Mouse (Mus musculus) liver, embryonic 13.5 days (tissue): Measurements from ENCODE around the gene Stk38l. TPM values are rescaled to one million over a fixed set of nuclear protein-coding genes. Genes with fewer than 3 reads are reported as not detected.

ENCODE experiments used
- ATAC-seq: fragments of 200-750 bp; cut with Nextera tagmentation; 2 replicates; pipeline ENCODE4 v1.8.0; 2017; ENCODE audit warnings: low read depth, mild to moderate bottlenecking, moderate number of reproducible peaks, moderate library complexity
- DNase-seq: peaks from one replicate; pipeline ENCODE4 v3.0.0; 2022
- H3K27ac ChIP-seq: fragments of 300-500 bp; sonication (generic); 2 replicates; pipeline ENCODE4 v1.5.1; 2015; ENCODE audit warnings: moderate library complexity, mild to moderate bottlenecking, inconsistent platforms
- H3K27me3 ChIP-seq: fragments of 300-500 bp; sonication (generic); 2 replicates; pipeline ENCODE4 v1.6.1; 2015; ENCODE audit warnings: mild to moderate bottlenecking, inconsistent platforms
- H3K36me3 ChIP-seq: fragments of 300-500 bp; sonication (generic); 2 replicates; pipeline ENCODE4 v1.6.1; 2015; ENCODE audit warnings: mild to moderate bottlenecking, inconsistent platforms
- H3K4me1 ChIP-seq: fragments of 300-500 bp; sonication (generic); replicated peaks from 2 replicates; pipeline ENCODE4 v1.6.1; 2015; ENCODE audit warnings: inconsistent platforms
- H3K4me2 ChIP-seq: fragments of 300-500 bp; sonication (generic); 2 replicates; pipeline ENCODE4 v1.6.1; 2015; ENCODE audit warnings: inconsistent platforms, mild to moderate bottlenecking, moderate library complexity
- H3K4me3 ChIP-seq: fragments of 300-500 bp; sonication (generic); replicated peaks from 2 replicates; pipeline ENCODE4 v1.5.1; 2015; ENCODE audit warnings: mild to moderate bottlenecking, inconsistent platforms
- H3K9ac ChIP-seq: fragments of 300-500 bp; sonication (generic); 2 replicates; pipeline ENCODE4 v1.6.1; 2015; ENCODE audit warnings: mild to moderate bottlenecking, inconsistent platforms
- H3K9me3 ChIP-seq: fragments of 300-500 bp; sonication (generic); replicated peaks from 2 replicates; pipeline ENCODE4 v1.6.1; 2016; ENCODE audit warnings: inconsistent platforms
- whole genome bisulfite sequencing: fragments of 180-500 bp; shearing (Covaris S2); methylation state at CpG from one replicate; pipeline ENCODE4 v1.1.7; 2015; ENCODE audit not compliant: insufficient replicate concordance; 5-methylcytosine and 5-hydroxymethylcytosine counted together
- polyA plus RNA-seq: library from polyadenylated mRNA; unstranded; fragments of >200 nt; fragmentation: Nextera tagmentation; extraction: Ambion mirVana; gene quantifications from 2 replicates; pipeline ENCODE4 v1.2.1, GENCODE M21; 2015

Gene Stk38l
- polyA plus RNA-seq, result 5.1 and 5.7 TPM in 2 replicates

DNA sequence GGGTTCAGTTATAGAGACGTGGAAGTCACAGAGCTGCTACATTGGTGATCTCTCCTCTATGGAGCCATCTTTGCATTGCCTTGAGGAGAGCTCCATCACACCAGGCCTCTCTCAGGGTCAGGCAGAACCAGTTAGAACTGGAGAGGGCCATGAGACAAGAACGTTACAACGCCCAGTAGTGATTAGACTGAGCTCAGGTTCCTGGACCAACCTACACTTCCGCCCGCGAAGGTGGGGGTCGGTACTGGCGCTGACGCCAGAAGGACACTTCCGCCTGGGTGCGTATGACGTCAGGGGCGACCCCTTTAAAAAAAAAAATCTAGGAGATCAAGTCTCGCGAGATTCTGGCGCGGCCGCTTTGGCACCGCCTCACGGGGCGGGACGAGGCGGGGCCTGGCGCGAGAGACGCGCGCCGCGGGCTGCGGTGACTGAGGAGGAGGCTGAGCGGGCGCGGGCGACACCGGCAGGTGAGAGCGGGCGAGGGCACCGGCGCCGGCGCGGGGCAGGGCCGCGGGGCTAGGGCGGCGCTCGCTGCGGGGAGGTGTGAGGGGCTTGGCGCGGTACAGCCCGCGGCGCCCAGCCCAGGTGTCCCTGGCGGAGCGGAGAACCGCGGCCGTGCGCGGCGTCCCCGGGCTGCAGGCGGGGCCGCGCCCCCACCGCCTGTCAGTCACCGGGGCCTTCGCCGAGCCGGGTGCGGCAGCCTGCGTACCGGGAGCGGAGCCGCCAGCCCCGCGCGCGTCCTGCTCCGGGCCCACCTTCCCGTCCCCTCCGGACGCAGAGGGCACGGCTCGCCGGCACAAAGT lies at the start of gene Stk38l:
Gene Stk38l (plus strand): TSS at position 415 of the 803 bp plus-strand sequence.
- no peaks in the 10 kb centered on the region for H3K36me3 ChIP-seq
- ATAC-seq (peak; percentile 97), DNase-seq (peak; percentile 86)
- peak within 1 kb of the TSS; percentile 95 for H3K4me2 ChIP-seq
- H3K27ac ChIP-seq, result peak within 1 kb of the TSS; percentile 78
- 2% methylated on average over 67 of the region's 87 CpGs for WGBS
- peak within 1 kb of the TSS; percentile 90 for H3K4me3 ChIP-seq
- H3K27me3 ChIP-seq, result no peaks in the 10 kb centered on the region
- peaks cover 16% of the 10 kb centered on the region for H3K4me1 ChIP-seq
- H3K9me3 ChIP-seq, result no peaks in the 10 kb centered on the region
- H3K9ac ChIP-seq, result peak within 1 kb of the TSS; percentile 91

DNA sequence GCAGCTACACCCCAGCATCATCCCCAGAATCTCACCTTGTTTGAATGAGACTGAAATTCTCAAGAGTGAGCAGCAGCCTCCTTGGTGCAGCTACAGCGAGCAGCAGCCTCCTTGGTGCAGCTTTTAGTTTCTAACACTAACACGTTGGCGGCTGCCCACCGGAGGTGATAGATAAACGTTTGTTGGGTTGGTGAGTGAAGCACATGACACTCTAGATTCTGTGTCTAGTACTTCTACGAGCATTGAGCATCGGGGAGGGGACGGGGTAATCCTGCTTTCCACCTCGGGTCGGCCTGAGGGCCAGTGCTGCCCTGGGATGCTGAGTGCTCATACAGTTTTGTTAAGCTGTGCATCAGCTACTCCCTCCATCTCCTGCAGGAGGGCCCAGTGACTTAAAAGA lies 47.9 kb upstream of the Stk38l start:
- 64% methylated on average over 10 of the region's 10 CpGs for WGBS
- no peaks in the 10 kb centered on the region for H3K9me3 ChIP-seq
- no peak overlapping the region for H3K27ac ChIP-seq
- no peak overlapping the region for H3K4me2 ChIP-seq
- H3K9ac ChIP-seq, result no peak overlapping the region
- H3K4me3 ChIP-seq, result no peak overlapping the region
- no peaks in the 10 kb centered on the region for H3K27me3 ChIP-seq
- no peaks in the 10 kb centered on the region for H3K4me1 ChIP-seq
- no peaks in the 10 kb centered on the region for H3K36me3 ChIP-seq
- DNase-seq (no peak), ATAC-seq (no peak)

DNA sequence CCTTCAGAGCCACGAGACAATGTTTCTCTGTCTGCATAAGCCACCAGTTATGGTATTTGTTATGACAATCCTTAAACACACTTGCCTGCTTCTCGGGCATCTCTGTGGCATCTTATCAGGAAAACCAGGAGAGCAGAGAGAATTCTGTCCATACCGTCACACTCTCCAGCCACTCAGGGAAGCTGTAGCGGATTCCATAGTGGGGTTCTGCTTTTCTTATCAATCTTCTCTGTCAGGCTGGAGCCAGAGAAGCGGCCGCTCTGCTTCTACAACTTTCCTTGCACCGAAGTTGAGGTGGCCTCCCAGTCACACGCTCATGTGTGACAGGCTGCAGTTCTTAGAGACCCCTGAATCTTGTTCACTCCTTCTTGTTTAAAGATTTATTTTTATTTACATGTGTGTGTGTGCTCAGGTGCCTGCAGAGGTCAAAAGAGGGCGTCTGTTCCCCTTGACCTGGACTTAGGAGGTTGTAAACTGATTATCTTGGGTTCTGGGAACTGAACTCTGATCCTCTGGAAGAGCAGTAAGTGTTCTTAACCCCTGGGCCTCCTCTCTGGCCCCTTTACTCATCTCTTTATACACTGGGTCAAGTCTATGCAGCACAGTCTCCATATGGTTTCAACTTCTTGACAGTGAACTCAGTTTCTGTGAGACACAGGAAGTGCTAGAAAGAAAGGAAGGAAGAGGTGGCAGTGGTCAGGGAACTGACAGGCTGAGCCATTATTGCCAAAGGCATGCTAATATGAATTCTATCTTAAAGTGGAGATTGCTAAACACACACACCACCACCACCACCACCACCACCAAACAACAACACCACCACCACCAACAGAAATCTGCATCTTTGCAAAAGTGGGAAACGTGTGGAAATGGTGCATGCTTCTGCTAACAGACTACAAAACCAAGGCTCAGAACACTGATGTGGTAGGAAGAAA lies 46.4 kb upstream of the Stk38l start:
- no peak for ATAC-seq
- Histone ChIP-seq H3K4me1 (no peaks in the 10 kb centered on the region), H3K4me2 (no peak overlapping the region), H3K4me3 (no peak overlapping the region), H3K36me3 (no peaks in the 10 kb centered on the region), H3K27me3 (no peaks in the 10 kb centered on the region), H3K9me3 (no peaks in the 10 kb centered on the region), H3K27ac (0 out of 2 replicates have a peak overlapping the region, but pooled peaks have one; percentile 16), H3K9ac (no peak overlapping the region)
- DNase-seq, result no peak
- 37% methylated on average over 10 of the region's 10 CpGs for WGBS

DNA sequence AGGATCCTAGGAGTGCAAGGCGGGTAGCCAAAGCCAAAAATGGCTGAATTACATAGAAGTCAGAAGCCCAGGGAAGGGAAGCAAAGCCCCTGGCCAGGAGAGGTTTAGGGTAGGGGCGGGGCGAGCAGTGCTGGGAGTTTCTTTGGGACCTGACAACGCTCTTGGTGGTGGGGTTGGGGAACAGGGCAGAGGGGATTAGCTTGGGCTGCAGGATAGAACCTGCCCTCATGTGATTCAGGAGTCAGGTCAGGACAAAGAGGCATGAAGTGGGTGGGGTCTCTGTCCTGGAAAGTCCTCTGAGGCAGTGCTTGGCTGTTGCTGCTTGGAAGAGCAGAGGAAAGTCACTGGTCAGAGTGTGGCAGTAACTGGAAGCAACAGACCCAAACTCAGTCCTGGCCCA lies 40.9 kb upstream of the Stk38l start:
- no peaks in the 10 kb centered on the region for H3K27me3 ChIP-seq
- DNase-seq (no peak), ATAC-seq (no peak)
- H3K4me1 ChIP-seq, result peaks cover 10% of the 10 kb centered on the region
- H3K9me3 ChIP-seq, result no peaks in the 10 kb centered on the region
- H3K4me2 ChIP-seq, result no peak overlapping the region
- H3K27ac ChIP-seq, result no peak overlapping the region
- no peak overlapping the region for H3K4me3 ChIP-seq
- WGBS, result 69% methylated on average over 4 of the region's 4 CpGs
- H3K36me3 ChIP-seq, result no peaks in the 10 kb centered on the region
- H3K9ac ChIP-seq, result no peak overlapping the region

DNA sequence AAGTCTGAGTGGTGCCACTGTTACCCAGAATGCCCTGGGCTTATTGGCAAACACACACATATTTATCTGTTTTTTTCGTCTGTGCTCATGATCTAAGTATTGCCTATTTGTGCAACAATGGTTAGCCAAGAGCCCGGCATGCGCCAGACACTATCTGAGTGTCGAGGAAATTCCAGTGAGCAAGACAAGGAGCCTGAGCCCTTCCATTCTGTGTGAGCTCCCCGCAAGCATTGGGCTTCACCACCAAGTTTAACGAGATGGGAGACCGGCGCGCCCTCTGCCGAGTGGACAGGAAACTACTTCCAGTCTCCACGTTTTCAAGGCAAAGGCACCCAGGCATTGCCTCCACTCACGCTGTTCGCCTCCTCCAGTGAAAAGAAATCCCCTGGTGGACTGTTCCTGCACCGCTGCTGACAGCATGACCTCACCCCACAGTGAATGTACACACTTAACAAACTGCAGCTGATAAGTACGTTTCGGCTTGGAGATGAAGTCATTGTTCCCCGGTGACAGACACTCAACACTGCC lies 39.0 kb upstream of the Stk38l start:
- peak; percentile 18 for DNase-seq
- Histone ChIP-seq H3K36me3 (no peaks in the 10 kb centered on the region), H3K27ac (no peak overlapping the region), H3K4me2 (no peak overlapping the region), H3K27me3 (no peaks in the 10 kb centered on the region), H3K9me3 (no peaks in the 10 kb centered on the region), H3K4me1 (peaks cover 10% of the 10 kb centered on the region), H3K9ac (no peak overlapping the region), H3K4me3 (no peak overlapping the region)
- no peak for ATAC-seq
- WGBS, result 57% methylated on average over 17 of the region's 17 CpGs

DNA sequence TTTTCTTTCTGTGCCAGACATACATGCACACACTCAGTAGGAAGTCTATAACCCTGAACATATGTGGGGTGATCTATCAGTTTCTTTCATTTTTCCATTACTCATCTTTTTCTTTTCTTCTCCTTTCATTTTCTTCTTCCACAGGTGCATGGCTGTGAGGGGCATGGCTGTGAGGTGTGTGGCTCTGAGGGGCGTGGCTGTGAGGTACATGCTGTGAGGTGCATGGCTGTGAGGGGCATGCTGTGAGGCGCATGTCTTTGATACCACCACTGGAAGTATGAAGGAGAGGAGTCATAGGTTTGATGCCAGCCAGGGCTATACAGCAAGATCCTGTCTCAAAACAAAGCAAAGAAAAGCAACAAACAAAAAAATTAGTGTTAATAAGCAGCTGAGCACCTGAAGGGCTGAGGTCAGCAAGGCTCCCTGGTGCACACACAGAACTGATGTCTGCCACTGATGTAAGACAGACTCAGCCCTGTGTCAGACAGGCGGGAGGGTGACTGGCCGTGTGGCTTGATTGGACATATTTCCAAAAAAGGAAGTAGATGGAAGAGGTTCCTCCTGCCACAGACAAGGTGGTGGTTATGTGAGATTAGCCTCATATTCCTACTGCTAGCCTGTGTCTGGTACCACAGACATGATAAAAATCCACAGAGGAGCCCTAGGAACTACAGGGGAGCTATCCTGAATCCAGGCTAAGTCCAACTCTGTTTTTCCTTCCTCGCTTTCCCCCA lies 38.2 kb upstream of the Stk38l start:
- ATAC-seq (no peak), DNase-seq (no peak)
- Histone ChIP-seq H3K4me2 (no peak overlapping the region), H3K27ac (no peak overlapping the region), H3K9ac (no peak overlapping the region), H3K4me1 (peaks cover 10% of the 10 kb centered on the region), H3K9me3 (no peaks in the 10 kb centered on the region), H3K27me3 (no peaks in the 10 kb centered on the region), H3K36me3 (no peaks in the 10 kb centered on the region), H3K4me3 (no peak overlapping the region)
- 38% methylated on average over 5 of the region's 5 CpGs for WGBS

DNA sequence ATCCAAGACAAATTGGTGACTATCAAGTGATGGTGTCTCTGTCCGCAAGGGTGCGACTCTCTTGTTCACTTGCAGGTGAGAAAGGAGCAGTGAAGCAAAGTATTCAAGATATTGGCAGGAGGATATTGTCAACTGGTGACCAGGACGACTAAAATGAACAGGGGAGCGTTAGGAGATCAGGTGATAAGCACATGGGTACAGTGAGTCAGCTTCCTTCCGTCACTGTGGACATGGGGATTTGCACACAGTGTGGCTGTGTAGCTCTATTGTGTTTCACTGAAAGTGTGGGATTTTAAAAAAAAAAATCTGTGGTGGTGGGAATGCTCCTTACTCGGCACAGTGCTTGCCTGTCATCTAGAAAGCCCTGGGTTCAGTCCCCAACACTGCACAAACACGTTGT lies 36.8 kb upstream of the Stk38l start:
- Histone ChIP-seq H3K36me3 (no peaks in the 10 kb centered on the region), H3K9ac (no peak overlapping the region), H3K27ac (no peak overlapping the region), H3K4me2 (no peak overlapping the region), H3K4me3 (no peak overlapping the region), H3K4me1 (peaks cover 10% of the 10 kb centered on the region), H3K9me3 (no peaks in the 10 kb centered on the region), H3K27me3 (no peaks in the 10 kb centered on the region)
- no peak for DNase-seq
- 63% methylated on average over 7 of the region's 7 CpGs for WGBS
- no peak for ATAC-seq

DNA sequence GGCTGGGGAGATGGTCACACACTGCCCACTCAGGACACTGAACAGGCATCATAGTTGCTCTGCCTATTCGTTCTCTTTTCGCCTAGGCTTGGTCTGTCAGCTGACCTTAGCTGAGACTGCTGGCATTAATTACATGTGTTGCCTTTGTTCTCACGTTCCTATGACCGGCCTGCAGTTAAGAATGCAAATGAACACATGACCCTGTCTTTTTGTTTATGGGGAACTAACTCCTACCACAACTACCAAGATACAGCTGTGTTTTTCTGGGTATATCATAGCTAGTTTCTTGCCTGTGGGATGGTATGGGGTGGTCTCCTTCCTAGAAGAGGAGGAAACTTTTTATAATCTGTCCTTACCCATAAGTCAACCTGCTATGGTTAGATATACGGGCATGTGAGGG lies 35.9 kb upstream of the Stk38l start:
- DNase-seq (no peak), ATAC-seq (no peak)
- H3K27ac ChIP-seq, result no peak overlapping the region
- peaks cover 10% of the 10 kb centered on the region for H3K4me1 ChIP-seq
- H3K9ac ChIP-seq, result no peak overlapping the region
- no peaks in the 10 kb centered on the region for H3K36me3 ChIP-seq
- no peak overlapping the region for H3K4me3 ChIP-seq
- H3K9me3 ChIP-seq, result no peaks in the 10 kb centered on the region
- 74% methylated on average over 5 of the region's 5 CpGs for WGBS
- no peak overlapping the region for H3K4me2 ChIP-seq
- no peaks in the 10 kb centered on the region for H3K27me3 ChIP-seq

DNA sequence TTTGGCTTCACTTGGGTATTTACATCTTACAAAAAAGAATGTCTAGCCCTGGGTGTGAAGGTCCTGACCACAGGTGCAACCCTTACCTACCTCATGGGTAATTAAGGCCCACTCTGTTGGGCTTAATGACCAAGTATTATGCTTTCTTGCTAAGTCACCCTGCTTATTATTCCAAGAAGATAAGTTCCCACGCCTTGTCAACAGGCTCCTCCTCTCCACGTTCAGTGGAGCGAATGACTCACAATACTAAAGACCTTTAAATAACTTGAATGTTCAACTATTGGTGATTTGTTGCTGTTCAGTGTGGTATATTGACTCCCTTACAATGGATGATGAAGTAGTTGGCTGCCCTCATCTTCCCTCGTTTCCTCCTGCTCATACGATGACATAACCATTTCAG lies 27.0 kb upstream of the Stk38l start:
- Histone ChIP-seq H3K4me2 (no peak overlapping the region), H3K36me3 (no peaks in the 10 kb centered on the region), H3K4me1 (no peaks in the 10 kb centered on the region), H3K27ac (no peak overlapping the region), H3K9me3 (0 out of 2 replicates have a peak, but pooled peaks cover 5% of the 10 kb centered on the region), H3K4me3 (no peak overlapping the region), H3K27me3 (no peaks in the 10 kb centered on the region), H3K9ac (no peak overlapping the region)
- no peak for DNase-seq
- 63% methylated on average over 5 of the region's 5 CpGs for WGBS
- no peak for ATAC-seq

DNA sequence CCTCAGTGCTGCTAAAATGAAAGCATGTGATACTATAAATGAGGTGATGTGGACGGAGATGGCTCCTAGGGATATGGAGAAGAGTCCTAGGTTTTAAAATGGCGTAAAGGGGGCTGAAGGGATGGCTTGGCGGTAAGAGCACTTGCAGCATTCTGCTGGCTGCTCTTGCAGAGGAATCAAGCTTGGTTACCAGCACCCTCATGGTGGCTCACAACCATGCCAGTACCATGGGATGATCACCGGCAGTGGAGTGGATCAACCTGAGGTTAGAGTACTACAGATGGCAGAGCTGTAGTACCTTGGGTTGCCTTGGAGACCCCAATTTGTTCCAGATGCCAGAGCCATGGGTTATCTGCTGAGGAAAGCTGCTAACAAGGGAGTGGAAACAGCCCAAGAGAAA lies 26.4 kb upstream of the Stk38l start:
- Histone ChIP-seq H3K9ac (no peak overlapping the region), H3K27ac (no peak overlapping the region), H3K36me3 (no peaks in the 10 kb centered on the region), H3K4me3 (no peak overlapping the region), H3K9me3 (0 out of 2 replicates have a peak, but pooled peaks cover 5% of the 10 kb centered on the region), H3K4me2 (no peak overlapping the region), H3K4me1 (no peaks in the 10 kb centered on the region), H3K27me3 (no peaks in the 10 kb centered on the region)
- ATAC-seq, result no peak
- DNase-seq, result no peak
- WGBS, result 75% methylated on average over 4 of the region's 4 CpGs

DNA sequence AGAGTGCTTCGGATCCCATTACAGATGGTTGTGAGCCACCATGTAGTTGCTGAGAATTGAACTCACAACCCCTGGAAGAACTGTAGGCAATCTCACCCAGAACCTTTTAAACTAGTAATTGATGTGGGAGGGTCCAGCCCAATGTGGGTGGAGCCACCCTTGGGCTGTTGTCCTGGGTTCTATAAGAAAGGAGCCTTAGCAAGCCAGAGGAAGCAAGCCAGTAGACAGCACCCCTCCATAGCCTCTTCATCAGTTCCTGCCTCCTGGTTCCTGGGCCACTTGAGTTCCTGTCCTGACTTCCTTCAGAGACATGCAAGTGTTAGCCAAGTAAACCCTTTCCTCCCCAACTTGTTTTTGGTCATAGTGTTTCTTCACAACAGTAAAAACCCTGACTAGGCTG lies 24.3 kb upstream of the Stk38l start:
- H3K36me3 ChIP-seq, result no peaks in the 10 kb centered on the region
- no peaks in the 10 kb centered on the region for H3K4me1 ChIP-seq
- H3K4me2 ChIP-seq, result no peak overlapping the region
- DNase-seq (no peak), ATAC-seq (no peak)
- H3K27me3 ChIP-seq, result no peaks in the 10 kb centered on the region
- no peak overlapping the region for H3K4me3 ChIP-seq
- no peak overlapping the region for H3K9ac ChIP-seq
- WGBS, result 72% methylated on average over 1 of the region's 1 CpGs
- H3K9me3 ChIP-seq, result peaks cover 1% of the 10 kb centered on the region; the same call in 1 of the 2 replicates
- H3K27ac ChIP-seq, result no peak overlapping the region
